Mouse (Mus musculus) bone marrow macrophage, adult 2 months (primary cell): Measurements from ENCODE around the gene Slc8a3. TPM values are rescaled to one million over a fixed set of nuclear protein-coding genes. Genes with fewer than 3 reads are reported as not detected.
"Not testable (repeated sequence)": the region's sequence is repeated elsewhere in the genome, so short reads cannot be mapped to it uniquely, and the experiment has no call there.

Experiments used
- H3K27ac ChIP-seq: 2 replicates; pipeline ENCODE4 v1.5.1; 2012; ENCODE audit warnings: low read depth, low read length; ENCODE audit not compliant: insufficient read depth
- H3K4me1 ChIP-seq: 2 replicates; pipeline ENCODE4 v1.6.1; 2012; ENCODE audit warnings: low read length; ENCODE audit not compliant: control insufficient read depth, insufficient read depth
- H3K4me3 ChIP-seq: 2 replicates; pipeline ENCODE4 v1.5.1; 2012; ENCODE audit warnings: mild to moderate bottlenecking, low read length, moderate library complexity; ENCODE audit not compliant: insufficient read depth
- CTCF ChIP-seq: IDR thresholded peaks from 2 replicates; pipeline ENCODE4 v1.5.1; 2012; ENCODE audit warnings: low read depth, mild to moderate bottlenecking, low read length, moderate library complexity
- POLR2A ChIP-seq: IDR thresholded peaks from 2 replicates; pipeline ENCODE4 v1.6.1; 2012; ENCODE audit warnings: mild to moderate bottlenecking, low read depth, low read length, borderline replicate concordance
- polyA plus RNA-seq: library from polyadenylated mRNA; stranded (reverse); fragments of >200 nt; gene quantifications from 2 replicates; pipeline ENCODE4 v1.2.4, GENCODE M21; 2012; ENCODE audit not compliant: missing spikeins, insufficient read depth, insufficient read length

Slc8a3 gene
- not detected in 2 replicates for polyA plus RNA-seq

GRCm38 (mm10) chr12:81332875-81333421 is at the start of gene Slc8a3:
TSS of gene Slc8a3 (minus strand) at chr12:81333180.
- Histone ChIP-seq H3K27ac (no peak within 1 kb of the TSS), H3K4me3 (peak within 1 kb of the TSS; percentile 10; the same call in 1 of the 2 replicates), H3K4me1 (no peaks in the 10 kb centered on the region)
- TF ChIP-seq CTCF (no peak), POLR2A (no peak)

DNA sequence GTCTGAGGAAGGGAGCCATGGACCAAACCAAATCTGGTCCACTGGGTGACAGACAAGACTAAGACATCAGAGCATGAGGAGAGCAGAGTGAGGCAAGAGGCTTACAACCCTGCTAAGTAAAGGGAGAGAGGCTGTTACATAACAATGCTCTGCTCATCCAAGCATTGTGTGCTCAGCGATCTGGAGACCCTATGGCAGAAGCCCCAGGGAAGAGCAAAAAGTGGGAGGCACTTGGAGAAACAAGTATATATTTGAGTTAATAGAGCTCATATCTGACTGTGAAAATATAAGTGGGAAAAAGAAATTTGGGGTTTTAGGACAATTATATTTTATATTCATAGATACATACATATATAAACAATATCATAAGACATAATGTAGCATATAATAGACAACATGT is 46.4 kb upstream of the Slc8a3 start, which contains the start of gene Gm4787:
Gene Gm4787 (minus strand): TSS at position 101 of the 400 bp plus-strand sequence.
- H3K4me1 ChIP-seq, H3K4me3 ChIP-seq, H3K27ac ChIP-seq: not testable (repeated sequence)

DNA sequence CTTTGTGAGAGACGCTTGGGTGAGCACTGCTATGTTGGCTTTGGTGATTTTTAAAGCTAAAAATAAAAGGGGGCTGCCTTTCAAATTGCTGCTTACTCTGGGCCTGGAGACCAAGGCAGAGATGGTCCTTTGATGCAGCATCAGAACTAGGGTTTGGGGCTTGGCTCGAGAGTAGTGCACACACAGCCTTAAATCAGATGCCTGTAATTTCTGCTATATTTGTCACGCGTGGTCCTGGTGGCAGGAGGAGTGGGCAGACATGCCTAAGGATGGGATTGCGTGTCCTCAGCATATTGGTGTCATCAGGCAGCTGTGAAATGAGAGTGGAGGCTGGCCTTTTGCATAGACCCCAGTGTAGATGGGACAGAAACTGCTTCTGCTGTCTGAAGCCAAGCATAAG is 861 bp upstream of the Slc8a3 start:
- Histone ChIP-seq H3K4me1 (no peaks in the 10 kb centered on the region), H3K27ac (no peak overlapping the region), H3K4me3 (no peak overlapping the region)
- TF ChIP-seq POLR2A = no peak
- no peak for TF ChIP-seq CTCF

DNA sequence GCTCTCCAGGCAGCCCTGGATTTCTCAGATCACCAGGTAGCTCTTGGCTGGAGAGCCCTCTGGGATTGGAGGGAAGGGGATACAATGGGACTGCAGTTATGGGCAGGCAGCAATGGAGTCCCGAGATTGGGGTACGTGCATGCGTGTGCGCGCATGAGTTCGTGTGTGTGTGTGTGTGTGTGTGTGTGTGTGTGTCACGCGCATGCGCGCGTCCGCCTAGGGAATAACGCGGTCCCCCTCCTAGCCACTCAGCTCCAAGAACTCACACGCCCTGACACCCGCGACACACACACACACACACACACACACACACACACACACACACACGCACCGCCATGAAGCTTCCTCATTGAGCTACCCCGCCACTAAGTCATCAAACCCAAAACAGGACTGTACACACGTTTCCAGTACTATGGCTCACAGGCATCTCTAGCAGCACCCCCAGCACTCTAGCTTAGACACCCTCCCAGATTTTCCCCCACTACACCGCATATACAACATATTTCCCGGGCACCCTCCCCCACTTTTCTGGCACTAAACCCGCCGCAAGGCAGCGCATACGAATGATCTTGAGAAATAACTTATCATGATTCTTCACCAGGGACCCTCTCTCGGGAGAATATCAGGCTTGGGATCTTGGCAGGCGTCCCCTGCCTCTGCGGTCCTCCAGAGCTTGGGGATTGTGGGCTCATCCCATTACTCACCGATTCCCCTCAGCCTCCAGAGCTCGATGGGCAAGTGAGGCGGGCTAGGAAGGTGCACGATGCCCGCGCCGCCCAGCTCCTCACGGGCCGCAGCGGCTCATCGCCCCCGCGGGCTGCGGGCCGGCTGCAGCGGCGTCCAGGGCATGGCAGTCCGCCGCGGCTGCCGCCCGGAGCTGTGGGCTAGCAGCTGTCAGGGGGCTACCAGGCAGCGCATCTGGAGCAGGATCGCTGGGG is 774 bp downstream of the Slc8a3 start:
- H3K4me1 ChIP-seq = no peaks in the 10 kb centered on the region
- no peak for TF ChIP-seq CTCF
- TF ChIP-seq POLR2A = no peak
- no peak overlapping the region for H3K27ac ChIP-seq
- peak overlapping the region; percentile 10; the same call in 1 of the 2 replicates for H3K4me3 ChIP-seq

DNA sequence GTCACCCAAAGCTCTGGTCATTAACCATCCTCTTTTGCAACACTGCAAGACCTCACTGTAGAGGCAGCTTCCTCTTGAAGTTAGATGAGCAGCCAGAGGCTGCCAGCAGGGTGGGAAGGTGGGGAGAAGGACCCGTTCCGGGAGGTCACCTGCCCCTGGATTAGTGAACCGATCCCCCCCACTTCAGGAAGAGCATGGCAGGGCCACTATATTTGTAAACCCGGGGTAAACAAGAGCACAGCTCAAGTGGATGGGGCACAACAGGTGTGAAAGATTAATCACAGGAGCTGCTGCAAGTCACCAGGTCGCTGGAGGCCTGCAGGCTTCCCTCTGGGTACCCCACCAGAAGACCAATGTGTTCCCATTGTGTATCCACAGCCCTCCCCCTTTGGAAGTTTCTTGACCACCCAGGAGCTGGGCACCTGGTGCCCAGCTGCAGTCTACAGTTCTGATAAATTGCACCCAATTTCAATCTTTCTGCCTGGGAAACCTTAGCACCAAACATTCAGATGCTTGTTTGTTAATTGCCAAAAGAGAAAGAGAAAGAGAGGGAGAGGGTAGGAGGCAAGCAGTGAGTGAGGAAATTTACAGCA is 1.8 kb downstream of the Slc8a3 start:
- no peaks in the 10 kb centered on the region for H3K4me1 ChIP-seq
- TF ChIP-seq POLR2A = no peak
- no peak for TF ChIP-seq CTCF
- no peak overlapping the region for H3K27ac ChIP-seq
- no peak overlapping the region for H3K4me3 ChIP-seq

- Histone ChIP-seq H3K4me1 (no peaks in the 10 kb centered on the region), H3K27ac (no peak overlapping the region), H3K4me3 (no peak overlapping the region)
- TF ChIP-seq POLR2A (no peak), CTCF (no peak)
These were observed 8.0 kb downstream of the Slc8a3 start for GRCm38 (mm10) chr12:81324991-81325390.

DNA sequence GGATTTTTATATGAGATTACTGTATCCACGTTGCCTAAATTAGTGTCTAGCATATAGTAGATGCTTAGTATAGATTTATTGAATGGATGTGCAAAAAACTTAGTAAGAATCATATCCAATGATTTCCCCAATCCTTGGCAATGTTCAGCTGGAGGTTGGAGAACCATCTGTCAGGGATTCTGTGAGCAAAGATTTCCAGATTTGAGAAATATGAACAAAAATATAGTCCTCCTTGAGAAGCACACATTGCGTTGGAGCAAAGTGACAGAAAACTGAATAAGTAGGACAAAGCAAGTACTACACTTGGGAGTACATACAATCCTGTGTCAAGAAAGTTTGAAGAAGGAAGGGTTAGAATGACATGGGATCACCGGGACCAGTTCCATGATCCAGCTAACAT is 8.9 kb downstream of the Slc8a3 start:
- H3K27ac ChIP-seq = no peak overlapping the region
- no peak for TF ChIP-seq POLR2A
- no peak for TF ChIP-seq CTCF

DNA sequence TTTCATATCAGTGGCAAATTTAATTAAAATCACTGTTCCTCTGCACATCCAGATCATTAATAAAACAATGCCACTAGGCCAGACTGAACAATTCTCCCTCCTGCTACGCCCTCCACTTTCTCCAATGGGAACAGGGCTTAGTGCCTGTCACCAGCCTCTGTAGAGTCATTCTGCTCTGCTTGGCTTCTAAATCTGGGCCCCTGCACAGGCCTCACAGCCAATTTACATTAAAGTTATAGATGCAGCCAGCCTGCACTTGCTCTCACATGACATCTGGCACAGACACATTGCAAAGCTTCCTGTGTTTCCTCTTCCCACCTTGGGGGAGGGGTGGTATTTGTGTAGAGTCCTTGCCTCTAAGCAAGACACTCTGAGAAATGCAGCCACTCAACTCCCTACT is 12.0 kb downstream of the Slc8a3 start:
- Histone ChIP-seq H3K4me1 (no peaks in the 10 kb centered on the region), H3K27ac (no peak overlapping the region), H3K4me3 (no peak overlapping the region)
- TF ChIP-seq POLR2A (no peak), CTCF (no peak)

More for the DNA sequence above, 8.9 kb downstream of the Slc8a3 start:
- Histone ChIP-seq H3K4me3 (no peak overlapping the region), H3K4me1 (no peaks in the 10 kb centered on the region)

DNA sequence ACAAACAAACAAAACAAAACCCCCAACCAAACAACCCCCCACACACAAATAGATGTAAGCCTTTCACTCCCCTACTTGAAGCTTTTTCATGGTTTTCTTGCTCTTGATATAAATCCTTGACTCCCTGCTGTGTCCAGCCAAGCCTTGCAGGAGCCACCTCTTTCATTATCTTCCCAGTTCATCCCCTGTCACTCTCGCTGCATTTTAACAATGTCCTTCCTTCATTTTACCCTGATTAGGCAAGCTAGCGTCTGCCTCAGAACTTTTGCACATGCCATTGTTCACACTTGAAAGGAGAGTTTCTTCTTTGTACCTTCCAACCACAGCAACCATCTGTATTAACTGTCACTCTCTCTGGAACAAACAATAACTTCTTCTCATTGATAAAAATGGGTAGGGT is 15.2 kb downstream of the Slc8a3 start:
- Histone ChIP-seq H3K4me1 (no peaks in the 10 kb centered on the region), H3K4me3 (no peak overlapping the region), H3K27ac (no peak overlapping the region)
- TF ChIP-seq CTCF (no peak), POLR2A (no peak)

- Histone ChIP-seq H3K27ac (no peak overlapping the region), H3K4me1 (no peaks in the 10 kb centered on the region), H3K4me3 (no peak overlapping the region)
- TF ChIP-seq POLR2A = no peak
- no peak for TF ChIP-seq CTCF
These were observed 17.0 kb downstream of the Slc8a3 start for GRCm38 (mm10) chr12:81315953-81316352.
